Mouse (Mus musculus) limb, embryonic 13.5 days (tissue): Measurements from ENCODE around the gene Kif23. TPM values are rescaled to one million over a fixed set of nuclear protein-coding genes. Genes with fewer than 3 reads are reported as not detected.

ENCODE experiments used
- ATAC-seq: fragments of 200-750 bp; cut with Nextera tagmentation; 2 replicates; pipeline ENCODE4 v1.8.0; 2017; ENCODE audit warnings: low read depth, moderate number of reproducible peaks, moderate TSS enrichment; ENCODE audit not compliant: low FRiP score
- H3K27ac ChIP-seq: fragments of 300-500 bp; sonication (generic); 2 replicates; pipeline ENCODE4 v1.5.1; 2015; ENCODE audit warnings: inconsistent platforms, mild to moderate bottlenecking, moderate library complexity
- H3K27me3 ChIP-seq: fragments of 300-500 bp; sonication (generic); 2 replicates; pipeline ENCODE4 v1.6.1; 2015; ENCODE audit warnings: mild to moderate bottlenecking, inconsistent platforms
- H3K36me3 ChIP-seq: fragments of 300-500 bp; sonication (generic); 2 replicates; pipeline ENCODE4 v1.6.1; 2015; ENCODE audit warnings: inconsistent platforms, mild to moderate bottlenecking, moderate library complexity
- H3K4me1 ChIP-seq: fragments of 300-500 bp; sonication (generic); 2 replicates; pipeline ENCODE4 v1.6.1; 2015; ENCODE audit warnings: inconsistent platforms
- H3K4me2 ChIP-seq: fragments of 300-500 bp; sonication (generic); replicated peaks from 2 replicates; pipeline ENCODE4 v1.6.1; 2015; ENCODE audit warnings: inconsistent platforms, mild to moderate bottlenecking, moderate library complexity
- H3K4me3 ChIP-seq: fragments of 300-500 bp; sonication (generic); 2 replicates; pipeline ENCODE4 v1.5.1; 2015; ENCODE audit warnings: moderate library complexity, mild to moderate bottlenecking, inconsistent platforms
- H3K9ac ChIP-seq: fragments of 300-500 bp; sonication (generic); 2 replicates; pipeline ENCODE4 v1.6.1; 2015; ENCODE audit warnings: mild to moderate bottlenecking, inconsistent platforms
- H3K9me3 ChIP-seq: fragments of 300-500 bp; sonication (generic); 2 replicates; pipeline ENCODE4 v1.6.1; 2016; ENCODE audit warnings: inconsistent platforms
- WGBS: fragments of 180-500 bp; shearing (Covaris S2); methylation state at CpG from one replicate; pipeline ENCODE4 v1.1.7; 2015; 5-methylcytosine and 5-hydroxymethylcytosine counted together
- polyA plus RNA-seq: library from polyadenylated mRNA; unstranded; fragments of >200 nt; fragmentation: Nextera tagmentation; extraction: Ambion mirVana; gene quantifications from 2 replicates; pipeline ENCODE4 v1.2.1, GENCODE M21; 2015

Kif23 gene
- polyA plus RNA-seq, 1 experiment from 2014 or later: 112 TPM

DNA sequence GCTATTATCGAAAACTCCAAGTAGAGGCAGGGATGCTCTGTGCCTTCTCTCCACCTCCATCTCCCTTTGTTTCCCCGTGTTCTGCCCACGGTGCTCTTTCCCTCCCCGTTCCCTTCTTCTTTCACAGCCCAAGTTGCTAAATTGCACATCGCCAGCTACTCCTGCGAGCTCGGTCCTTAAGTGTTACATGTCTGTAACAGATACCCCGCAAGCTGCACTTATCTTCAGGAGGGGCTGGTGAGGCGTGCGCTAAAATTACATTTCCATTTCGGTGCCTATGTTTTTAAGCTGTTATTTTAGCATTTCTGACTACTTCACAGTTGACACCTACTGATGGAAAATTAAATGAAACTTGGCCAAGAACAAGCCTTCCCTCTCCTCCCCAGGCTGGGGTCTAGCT is 78.9 kb downstream of the Kif23 start:
- Histone ChIP-seq H3K27me3 (no peaks in the 10 kb centered on the region), H3K4me3 (no peak overlapping the region), H3K9me3 (no peaks in the 10 kb centered on the region), H3K27ac (no peak overlapping the region), H3K4me2 (no peak overlapping the region), H3K36me3 (no peaks in the 10 kb centered on the region), H3K4me1 (peaks cover 18% of the 10 kb centered on the region), H3K9ac (no peak overlapping the region)
- ATAC-seq: no peak
- 72% methylated on average over 11 of the region's 11 CpGs for WGBS

Other genes starting within 250 kb of the Kif23 start
- gene Rplp1, start 32.2 kb downstream of the Kif23 start, polyA plus RNA-seq: 1,317 and 1,413 TPM in 2 replicates
- 2.1 and 2.8 TPM in 2 replicates for gene Paqr5, start 80.1 kb upstream of the Kif23 start, polyA plus RNA-seq
- 27.6 and 32.4 TPM in 2 replicates for gene Glce, start 175.9 kb upstream of the Kif23 start, polyA plus RNA-seq